Mouse (Mus musculus) embryo, embryonic 11 days (tissue): Measurements from ENCODE around the gene Zfp367.

Source experiments
- DNase-seq: peaks from one replicate; pipeline ENCODE4 v3.0.0-alpha.2; 2015

Zfp367 gene

GRCm38 (mm10) chr13:64153083-64153682, at the start of gene Zfp367:
TSS of gene Zfp367 (minus strand) at chr13:64153202.
- peak; percentile 99 for DNase-seq

- no peak for DNase-seq
Observed at GRCm38 (mm10) chr13:64200911-64201310, 47.9 kb upstream of the Zfp367 start.

- DNase-seq = no peak
Observed at GRCm38 (mm10) chr13:64198310-64198709, 45.3 kb upstream of the Zfp367 start.

GRCm38 (mm10) chr13:64197899-64198298, 44.9 kb upstream of the Zfp367 start:
- DNase-seq = no peak

GRCm38 (mm10) chr13:64187065-64187464, 34.1 kb upstream of the Zfp367 start:
- no peak for DNase-seq

GRCm38 (mm10) chr13:64186516-64186915, 33.5 kb upstream of the Zfp367 start:
- DNase-seq = no peak

- no peak for DNase-seq
Observed at GRCm38 (mm10) chr13:64185586-64185985, 32.6 kb upstream of the Zfp367 start.

GRCm38 (mm10) chr13:64185176-64185575, 32.2 kb upstream of the Zfp367 start:
- DNase-seq = no peak

- no peak for DNase-seq
Observed at GRCm38 (mm10) chr13:64184361-64184760, 31.4 kb upstream of the Zfp367 start.

DNA sequence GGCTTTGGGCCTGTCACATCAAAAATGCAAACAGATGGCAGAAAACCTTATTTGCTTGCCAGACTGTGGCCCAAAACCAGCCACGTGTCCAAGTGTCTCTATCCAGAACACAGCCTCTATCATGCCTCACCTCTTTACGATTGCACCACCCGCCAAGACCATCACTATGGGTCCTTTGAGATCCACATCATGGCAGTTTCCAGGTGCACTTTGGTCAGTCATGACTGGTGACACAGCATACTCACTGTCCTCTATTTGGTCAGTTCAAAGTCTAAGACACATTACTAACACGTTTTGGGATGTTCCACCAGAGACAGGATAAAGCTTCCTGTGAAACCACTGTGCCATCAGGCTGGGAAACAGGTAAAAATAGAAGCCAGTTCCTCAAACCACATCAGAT, 30.6 kb upstream of the Zfp367 start:
- no peak for DNase-seq

GRCm38 (mm10) chr13:64182091-64182490, 29.1 kb upstream of the Zfp367 start:
- DNase-seq = no peak

DNA sequence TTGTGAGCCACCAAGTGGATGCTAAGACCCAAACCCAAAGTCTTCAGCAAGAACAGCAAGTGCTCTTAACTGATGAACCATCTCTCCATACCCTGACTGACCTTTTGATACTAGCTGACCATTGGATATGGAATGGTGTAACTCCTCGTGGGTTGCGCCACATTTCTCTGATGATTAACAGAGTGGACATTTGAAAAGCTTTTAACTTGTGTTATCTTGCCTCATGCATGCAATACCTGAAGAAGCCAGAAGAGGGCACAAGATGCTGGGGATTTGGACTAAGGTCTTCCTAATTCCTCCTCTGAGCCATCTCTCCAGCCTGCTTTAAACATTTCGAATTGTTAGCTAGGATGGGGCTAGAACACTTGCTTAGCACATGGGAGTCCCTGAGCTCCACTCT, 27.9 kb upstream of the Zfp367 start:
- DNase-seq = peak; percentile 40

- no peak for DNase-seq
Observed at GRCm38 (mm10) chr13:64180300-64180699, 27.3 kb upstream of the Zfp367 start.

GRCm38 (mm10) chr13:64178746-64179652, 26.0 kb upstream of the Zfp367 start:
- DNase-seq = no peak

DNA sequence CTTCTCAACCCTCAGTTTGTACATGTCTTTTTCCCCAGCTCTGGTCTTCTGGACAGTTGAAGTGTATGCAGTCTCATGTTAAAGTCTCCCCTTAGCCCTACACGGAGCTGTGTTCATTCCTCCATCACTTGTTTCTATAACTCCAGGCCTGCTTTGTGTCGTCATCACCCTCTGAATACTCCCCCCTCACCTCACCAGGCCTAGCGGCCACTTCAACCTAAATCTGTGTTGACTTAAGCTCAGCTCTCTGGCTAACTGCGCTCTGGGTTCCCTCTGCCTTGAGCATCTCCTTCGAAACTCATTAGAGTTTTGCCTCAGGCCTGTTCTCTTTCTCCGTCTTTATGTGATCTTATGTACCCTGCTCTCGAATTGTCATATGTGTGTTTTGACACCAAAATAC, 25.0 kb upstream of the Zfp367 start:
- no peak for DNase-seq

- no peak for DNase-seq
Observed at GRCm38 (mm10) chr13:64169746-64170145, 16.7 kb upstream of the Zfp367 start.

GRCm38 (mm10) chr13:64163147-64163715, 10.2 kb upstream of the Zfp367 start:
- DNase-seq = peak; percentile 13

DNA sequence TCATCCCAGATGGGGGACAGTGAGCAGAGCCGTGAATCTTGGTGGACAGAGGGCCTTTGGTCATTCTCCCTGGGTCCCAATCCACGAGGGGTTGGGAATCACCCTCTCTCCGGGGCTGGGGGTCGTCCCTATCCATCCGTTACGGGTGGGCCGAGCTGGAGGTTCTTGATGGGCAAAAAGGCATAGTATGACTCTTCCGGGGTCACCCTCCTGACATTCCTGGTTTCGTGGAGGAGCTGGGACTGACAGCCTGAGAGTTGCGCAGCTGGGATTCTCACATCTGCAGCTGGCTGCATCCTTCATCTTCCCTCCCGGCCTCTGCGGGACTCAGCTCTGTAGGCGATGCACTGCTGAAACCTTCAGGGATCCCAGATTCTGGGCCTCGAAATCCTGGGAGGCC, 9.6 kb upstream of the Zfp367 start:
- peak; percentile 54 for DNase-seq

- DNase-seq = no peak
Observed at GRCm38 (mm10) chr13:64161916-64162611, 9.1 kb upstream of the Zfp367 start.

DNA sequence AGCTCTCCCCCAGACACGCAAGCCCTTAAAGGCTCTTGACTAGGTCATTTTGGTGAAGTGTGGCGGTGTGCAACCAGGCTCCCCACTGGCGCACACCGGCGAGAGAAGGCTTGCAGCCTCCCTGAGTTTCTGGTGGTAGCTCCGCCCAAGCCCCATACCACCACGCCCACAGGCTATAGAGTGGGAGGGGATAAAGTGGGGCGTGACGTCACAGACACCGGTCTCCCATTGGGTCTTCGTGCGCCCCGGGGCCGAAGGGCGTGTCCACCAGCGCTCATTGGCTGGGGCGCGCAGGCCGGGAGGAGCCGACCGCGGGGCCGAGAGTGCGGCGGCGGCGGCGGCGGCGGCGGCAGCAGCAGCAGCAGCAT, 8.5 kb upstream of the Zfp367 start, which contains the start of gene Habp4:
TSS of gene Habp4 (plus strand) at position 277 of the 368 bp plus-strand sequence.
- peak; percentile 99 for DNase-seq

- no peak for DNase-seq
Observed at GRCm38 (mm10) chr13:64156966-64157365, 4.0 kb upstream of the Zfp367 start.

- peak; percentile 63 for DNase-seq
Observed at GRCm38 (mm10) chr13:64155171-64155571, 2.2 kb upstream of the Zfp367 start.

GRCm38 (mm10) chr13:64154651-64155050, 1.6 kb upstream of the Zfp367 start:
- DNase-seq = no peak
